Mouse (Mus musculus) kidney, adult 2 months (tissue): ENCODE measurements around the gene Slc6a9. TPM values are rescaled to one million over a fixed set of nuclear protein-coding genes. Genes with fewer than 3 reads are reported as not detected.

Experiments used
- DNase-seq: peaks from one replicate; pipeline ENCODE4 v3.0.0; 2021
- H3K27ac ChIP-seq: fragments of 200-500 bp; 2 replicates; pipeline ENCODE4 v1.5.1; 2012; ENCODE audit warnings: low read depth, low read length, control low read depth, inconsistent platforms; ENCODE audit not compliant: insufficient read depth
- H3K27me3 ChIP-seq: fragments of 200-500 bp; replicated peaks from 2 replicates; pipeline ENCODE4 v1.6.1; 2012; ENCODE audit warnings: mild to moderate bottlenecking, moderate library complexity, low read length, inconsistent platforms; ENCODE audit not compliant: control insufficient read depth, insufficient read depth
- H3K36me3 ChIP-seq: fragments of 200-500 bp; 2 replicates; pipeline ENCODE4 v1.6.1; 2012; ENCODE audit warnings: mild to moderate bottlenecking, moderate library complexity, low read length, inconsistent platforms; ENCODE audit not compliant: control insufficient read depth, insufficient read depth
- H3K4me1 ChIP-seq: fragments of 200-500 bp; 2 replicates; pipeline ENCODE4 v1.6.1; 2011; ENCODE audit warnings: low read length; ENCODE audit not compliant: control insufficient read depth, insufficient read depth
- H3K4me3 ChIP-seq: fragments of 200-500 bp; 2 replicates; pipeline ENCODE4 v1.5.1; 2011; ENCODE audit warnings: mild to moderate bottlenecking, low read depth, low read length, control low read depth; ENCODE audit not compliant: insufficient read depth
- CTCF ChIP-seq: fragments of 200-500 bp; conservative IDR thresholded peaks from 2 replicates; pipeline ENCODE4 v1.5.1; 2011; ENCODE audit warnings: low read depth, mild to moderate bottlenecking, control low read depth, low read length, moderate library complexity, mixed read lengths; ENCODE audit not compliant: insufficient read depth, insufficient read length
- POLR2A ChIP-seq: fragments of 200-500 bp; IDR thresholded peaks from one replicate; pipeline ENCODE4 v1.6.1; 2011; ENCODE audit warnings: low read depth, low read length, control low read depth
- WGBS: fragments of 180-500 bp; shearing (Covaris S2); methylation state at CpG from one replicate; pipeline ENCODE4 v1.1.7; 2018; 5-methylcytosine and 5-hydroxymethylcytosine counted together
- polyA plus RNA-seq: library from polyadenylated mRNA; depleted of rRNA; stranded (reverse); fragments of >200 nt; gene quantifications from 2 replicates; pipeline ENCODE4 v1.2.3, GENCODE M21; 2012

Slc6a9 gene
- polyA plus RNA-seq, 1 experiment: 19.2 TPM

DNA sequence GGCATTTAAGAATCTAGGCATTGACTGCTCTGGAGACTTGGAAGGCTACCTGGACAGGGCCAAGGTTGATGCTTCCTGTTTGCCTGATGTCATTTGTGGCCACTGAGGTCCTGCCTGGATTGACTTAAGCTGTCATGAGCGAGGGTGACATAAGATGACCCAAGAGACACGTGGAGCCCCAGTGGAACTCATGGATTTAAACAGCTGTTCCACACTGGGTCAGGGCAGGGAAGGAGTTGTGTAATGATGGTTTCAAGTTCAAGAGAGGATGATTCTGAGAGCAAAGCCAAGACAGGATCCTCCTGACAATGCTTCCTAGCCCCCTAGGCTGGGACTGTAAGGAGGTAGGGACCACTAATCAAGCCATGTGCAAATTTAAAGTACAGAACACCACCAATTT, 2.8 kb upstream of the Slc6a9 start:
- no peaks in the 10 kb centered on the region for H3K36me3 ChIP-seq
- DNase-seq: no peak
- 0 out of 2 replicates have a peak, but pooled peaks cover 2% of the 10 kb centered on the region for H3K4me1 ChIP-seq
- TF ChIP-seq POLR2A: no peak
- TF ChIP-seq CTCF: no peak
- no peak overlapping the region for H3K4me3 ChIP-seq
- H3K27ac ChIP-seq: no peak overlapping the region
- H3K27me3 ChIP-seq: no peaks in the 10 kb centered on the region
- WGBS: 73% methylated on average over 2 of the region's 2 CpGs

DNA sequence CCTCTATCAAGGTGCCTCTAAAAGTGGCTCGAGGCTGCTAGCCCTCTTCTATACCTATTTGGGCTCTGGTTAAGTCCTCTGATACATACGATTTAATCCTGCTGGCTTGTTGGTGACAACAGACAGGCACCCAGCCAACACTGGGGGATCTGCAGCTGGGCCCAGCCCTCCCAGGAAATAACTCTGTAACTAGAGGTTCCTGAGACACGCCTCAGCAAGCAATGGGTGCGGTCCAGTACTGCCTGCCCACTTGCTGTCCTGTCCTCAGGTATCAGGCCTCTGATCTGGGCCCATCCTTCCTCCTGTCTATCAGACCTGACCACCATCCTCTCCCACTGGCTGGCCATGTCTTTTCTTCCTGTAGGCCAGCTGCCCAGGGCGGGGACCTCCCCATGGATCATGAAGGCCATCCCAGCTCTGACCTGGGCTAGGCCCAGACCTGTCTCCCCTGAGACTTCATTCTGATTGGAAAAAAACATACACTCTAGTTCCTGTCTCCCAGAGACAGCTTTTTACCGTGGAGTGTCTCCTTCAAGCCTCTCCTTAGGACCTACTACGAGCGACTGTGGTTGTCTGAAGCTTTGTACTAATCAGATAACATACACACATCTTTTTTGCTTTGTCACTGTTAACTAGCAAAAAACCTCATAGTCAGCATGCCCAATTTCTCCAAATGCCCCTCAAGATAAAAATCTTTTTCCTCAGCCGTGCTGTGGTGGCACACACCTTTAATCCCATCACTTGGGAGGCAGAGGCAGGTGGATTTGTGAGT, 2.2 kb upstream of the Slc6a9 start:
- WGBS: 62% methylated on average over 9 of the region's 9 CpGs
- no peak overlapping the region for H3K27ac ChIP-seq
- TF ChIP-seq POLR2A (no peak), CTCF (no peak)

DNA sequence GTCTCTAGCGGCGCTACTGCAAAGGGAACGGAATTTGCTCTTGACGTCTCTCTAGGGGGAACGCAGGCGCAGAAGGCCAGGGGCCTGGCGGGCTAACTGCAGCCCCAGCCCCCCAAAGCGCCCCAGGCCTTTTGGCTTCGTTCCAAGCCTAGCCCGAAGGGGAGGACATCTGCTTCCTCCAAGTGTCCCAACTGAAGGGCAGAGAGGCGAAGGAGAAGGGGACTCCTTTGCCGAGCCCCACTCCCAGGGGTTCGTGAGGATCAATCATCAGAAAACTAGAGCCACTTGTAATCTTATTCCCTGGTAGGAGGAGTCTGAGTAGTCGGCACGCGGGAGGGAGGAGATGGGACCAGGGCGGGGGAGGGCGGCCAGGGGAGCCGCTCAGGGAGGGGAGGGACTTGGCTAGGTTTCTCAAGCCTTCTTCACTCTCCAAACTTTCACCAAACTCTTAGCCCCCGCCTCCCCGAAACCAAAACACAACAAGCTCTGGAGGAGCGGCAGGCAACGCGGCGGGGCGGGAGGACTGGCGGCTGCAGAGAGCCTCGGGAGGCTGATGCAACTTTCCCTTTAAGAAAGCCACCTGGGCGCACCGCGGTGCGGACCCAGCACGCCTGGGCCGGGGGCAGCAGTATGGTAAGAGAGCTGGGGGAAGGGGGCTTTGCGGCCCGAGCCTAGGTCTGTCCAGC, 682 bp downstream of the Slc6a9 start:
- H3K27me3 ChIP-seq: no peaks in the 10 kb centered on the region
- H3K4me1 ChIP-seq: peaks cover 8% of the 10 kb centered on the region; the same call in 1 of the 2 replicates
- H3K27ac ChIP-seq: peak overlapping the region; percentile 3
- no peak for TF ChIP-seq CTCF
- no peak for TF ChIP-seq POLR2A
- 8% methylated on average over 35 of the region's 36 CpGs for WGBS
- peak; percentile 91 for DNase-seq
- H3K36me3 ChIP-seq: no peaks in the 10 kb centered on the region
- H3K4me3 ChIP-seq: peak overlapping the region; percentile 93

More for the DNA sequence above, 2.2 kb upstream of the Slc6a9 start:
- DNase-seq: peak; percentile 84
- H3K36me3 ChIP-seq: no peaks in the 10 kb centered on the region
- no peak overlapping the region for H3K4me3 ChIP-seq
- H3K4me1 ChIP-seq: peaks cover 5% of the 10 kb centered on the region; the same call in 1 of the 2 replicates
- H3K27me3 ChIP-seq: no peaks in the 10 kb centered on the region

DNA sequence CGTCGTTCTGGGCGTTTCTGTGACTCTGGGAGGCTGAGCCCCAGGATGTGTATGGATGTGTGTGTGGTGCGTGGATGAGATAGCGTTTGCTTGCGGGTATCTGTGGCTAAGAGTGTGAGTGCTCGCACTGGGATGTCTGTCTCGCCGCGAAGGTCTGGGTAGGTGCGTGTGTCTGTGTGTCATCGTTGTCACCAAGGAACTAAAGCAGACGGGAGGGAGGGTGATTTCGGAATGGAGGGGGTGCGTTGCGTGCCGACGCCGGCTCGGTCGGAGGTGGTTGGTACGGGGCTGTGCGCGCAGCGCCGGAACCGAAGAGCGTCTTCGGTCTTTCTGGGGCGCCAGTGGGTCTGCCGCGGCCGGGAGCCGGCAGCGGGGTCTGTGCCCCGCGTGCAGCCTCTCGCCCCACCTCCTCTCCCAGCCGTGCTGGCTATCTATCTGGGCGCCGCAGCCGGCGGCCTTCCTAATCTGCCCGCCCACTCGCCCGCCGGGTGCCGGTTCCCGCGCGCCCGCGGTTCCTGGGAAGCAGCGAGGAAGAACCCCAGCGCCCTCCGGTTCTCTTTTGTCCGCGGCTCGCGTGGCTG, 1.3 kb downstream of the Slc6a9 start:
- H3K36me3 ChIP-seq: no peaks in the 10 kb centered on the region
- peak; percentile 44 for DNase-seq
- peaks cover 14% of the 10 kb centered on the region; the same call in 1 of the 2 replicates for H3K4me1 ChIP-seq
- peak overlapping the region; percentile 84 for H3K27ac ChIP-seq
- WGBS: under 1% methylated on average over 60 of the region's 60 CpGs
- no peaks in the 10 kb centered on the region for H3K27me3 ChIP-seq
- TF ChIP-seq POLR2A (no peak), CTCF (no peak)
- H3K4me3 ChIP-seq: peak overlapping the region; percentile 93

DNA sequence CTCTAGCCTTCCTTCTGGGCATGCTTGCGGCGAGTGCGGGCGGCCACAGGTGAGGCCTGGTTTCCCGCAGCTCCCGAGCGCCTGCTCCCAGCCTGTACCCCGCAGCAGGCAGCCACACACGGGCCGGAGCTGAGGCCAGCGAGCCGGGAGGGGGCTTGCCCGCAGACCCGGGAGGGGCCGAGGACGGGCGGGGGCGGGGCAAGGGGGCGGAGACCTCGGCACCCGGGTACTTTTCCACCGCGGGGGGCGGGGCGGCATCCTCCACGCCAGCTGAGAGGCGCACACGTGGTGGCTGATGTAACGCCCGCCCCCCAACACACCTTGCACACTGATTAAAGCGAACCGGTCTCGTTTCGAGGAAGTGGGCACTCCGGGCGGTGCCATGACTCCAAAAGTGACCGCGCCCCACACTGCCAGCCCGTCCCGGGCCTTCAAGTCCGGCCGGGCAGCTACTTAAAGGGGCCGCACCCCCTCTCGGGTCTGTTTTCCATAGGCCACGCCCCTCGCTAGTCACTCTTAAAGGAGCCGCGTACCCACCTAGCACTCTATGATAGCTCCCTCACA, 2.0 kb downstream of the Slc6a9 start:
- Histone ChIP-seq H3K27me3 (no peaks in the 10 kb centered on the region), H3K36me3 (no peaks in the 10 kb centered on the region), H3K4me3 (peak overlapping the region; percentile 93), H3K4me1 (peaks cover 19% of the 10 kb centered on the region; the same call in 1 of the 2 replicates), H3K27ac (peak overlapping the region; percentile 84)
- WGBS: 1% methylated on average over 45 of the region's 48 CpGs
- peak; percentile 95 for DNase-seq
- TF ChIP-seq CTCF (no peak), POLR2A (no peak)

DNA sequence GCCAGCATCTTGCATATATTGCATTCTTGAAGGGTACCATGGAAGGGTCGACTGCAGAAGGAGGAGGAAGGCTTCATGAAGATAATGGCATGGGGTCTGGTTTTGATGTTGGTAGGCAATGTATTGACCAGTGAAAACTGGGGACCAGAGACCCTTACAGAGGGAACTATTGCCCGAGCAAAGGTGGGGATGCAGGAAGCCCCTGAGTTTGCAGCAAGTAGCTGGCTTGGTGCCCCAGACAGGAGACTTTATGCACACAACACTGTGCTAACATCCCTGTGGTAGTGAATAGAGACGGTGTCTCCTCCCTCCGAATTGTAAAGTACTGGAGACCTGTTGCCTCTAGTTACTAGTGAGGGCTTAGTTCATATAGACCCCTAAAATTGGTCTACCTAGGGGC, 3.0 kb downstream of the Slc6a9 start:
- H3K27ac ChIP-seq: no peak overlapping the region
- no peak for DNase-seq
- TF ChIP-seq CTCF (no peak), POLR2A (no peak)
- no peak overlapping the region for H3K4me3 ChIP-seq
- WGBS: 76% methylated on average over 4 of the region's 4 CpGs
- H3K27me3 ChIP-seq: no peaks in the 10 kb centered on the region
- H3K36me3 ChIP-seq: no peaks in the 10 kb centered on the region
- H3K4me1 ChIP-seq: peaks cover 19% of the 10 kb centered on the region; the same call in 1 of the 2 replicates

DNA sequence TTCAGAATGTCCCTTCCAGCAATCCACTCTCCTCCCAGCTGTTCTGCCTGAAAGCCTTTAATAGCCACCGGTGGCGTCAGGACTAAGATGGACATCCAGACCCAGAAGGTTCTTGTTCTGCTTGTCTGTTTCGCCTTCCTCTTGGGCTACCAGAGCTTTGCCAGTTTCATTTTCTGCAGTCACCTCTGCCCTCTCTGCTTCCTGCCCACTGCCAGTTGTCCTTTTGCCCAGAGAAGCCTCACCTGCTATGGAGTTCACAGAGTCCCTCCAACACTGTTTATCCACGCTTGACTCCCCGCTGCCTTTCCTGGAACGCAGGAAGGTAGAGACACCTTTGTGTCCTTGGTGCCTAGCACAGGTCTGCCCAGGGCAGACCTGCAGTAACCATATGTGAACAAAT, 5.1 kb downstream of the Slc6a9 start:
- H3K4me1 ChIP-seq: peaks cover 19% of the 10 kb centered on the region; the same call in 1 of the 2 replicates
- H3K27ac ChIP-seq: peak overlapping the region; percentile 67
- no peak overlapping the region for H3K4me3 ChIP-seq
- no peak for TF ChIP-seq CTCF
- TF ChIP-seq POLR2A: no peak
- no peaks in the 10 kb centered on the region for H3K36me3 ChIP-seq
- no peaks in the 10 kb centered on the region for H3K27me3 ChIP-seq
- 24% methylated on average over 6 of the region's 6 CpGs for WGBS
- DNase-seq: peak; percentile 91
